Comparison of ENCODE assay signal across 11 mouse cellular contexts in genomic region chr5:139358653-139359052, GRCm38 (mm10). TPM values are rescaled to one million over a fixed set of nuclear protein-coding genes. Genes with fewer than 3 reads are reported as not detected.
A peak's percentile ranks its signal among the peaks of the same experiment; 100 is the strongest.
DNase-seq lines count a peak whose midpoint lies in the region; ATAC-seq lines count a peak whose summit lies in the region.
"Had no signal": no experiment of that assay in that cellular context is flagged by ENCODE, and none has a peak within 500 bp of the region (broad histone marks: within the 10 kb centered on the region; RNA-seq: fewer than 3 reads in every experiment).

No protein-coding gene starts in this region.

- peak; percentile 38 to 61 for DNase-seq in adrenal gland, postnatal 36 days
- no peak for DNase-seq in adrenal gland, postnatal 25 days
- DNase-seq in liver = peak; percentile 52
- DNase-seq in liver, embryonic 11.5 days (ENCODE audit: low spot score) = no peak
- peak; percentile 50 for DNase-seq in embryo, embryonic 11 days
- peak; percentile 76 to 83 for DNase-seq in kidney, postnatal 25 days
- peak; percentile 72 for DNase-seq in testis, postnatal 10 days (ENCODE audit: low spot score)

- H3K4me2 ChIP-seq in liver, embryonic 11.5 days = no peak overlapping the region
- H3K4me2 ChIP-seq: heart, embryonic 15.5 days; neural tube, embryonic 13.5 days had no signal

- no peaks in the 10 kb centered on the region for H3K9me3 ChIP-seq in liver, embryonic 11.5 days (ENCODE audit: control insufficient read depth, low read length)
- H3K9me3 ChIP-seq: heart, embryonic 15.5 days; neural tube, embryonic 13.5 days had no signal

- no peaks in the 10 kb centered on the region for H3K36me3 ChIP-seq in liver, embryonic 11.5 days (ENCODE audit: control insufficient read depth, insufficient read depth, low read length)
- H3K36me3 ChIP-seq: heart, embryonic 15.5 days; neural tube, embryonic 13.5 days had no signal

- H3K9ac ChIP-seq in liver, embryonic 11.5 days (ENCODE audit: low read depth, low read length) = no peak overlapping the region
- H3K9ac ChIP-seq: heart, embryonic 15.5 days; neural tube, embryonic 13.5 days had no signal

- WGBS in liver, embryonic 11.5 days = 76% methylated on average over 2 of the region's 2 CpGs

- no peaks in the 10 kb centered on the region for H3K27me3 ChIP-seq in liver, embryonic 11.5 days (replicated peaks; ENCODE audit: control insufficient read depth, insufficient read depth, low read length)
- H3K27me3 ChIP-seq: neural tube, embryonic 13.5 days had no signal

- H3K4me1 ChIP-seq in liver, embryonic 11.5 days (replicated peaks; ENCODE audit: control insufficient read depth, insufficient read depth, low read length) = peaks cover 1% of the 10 kb centered on the region; the same call in 1 of the 2 replicates

- no peak overlapping the region for H3K27ac ChIP-seq in liver, embryonic 11.5 days (ENCODE audit: low read depth, low read length)
- H3K27ac ChIP-seq: heart, embryonic 15.5 days; neural tube, embryonic 13.5 days had no signal

- ATAC-seq in liver, embryonic 11.5 days (replicated peaks; ENCODE audit: low FRiP score) = no peak
- no peak for ATAC-seq in monocyte, adult 5-6 weeks (replicated peaks; ENCODE audit: insufficient number of reproducible peaks, low FRiP score, low TSS enrichment, poor library complexity, severe bottlenecking)

- no peak overlapping the region for H3K4me3 ChIP-seq in liver, embryonic 11.5 days (ENCODE audit: low read depth, low read length)
- H3K4me3 ChIP-seq: heart, embryonic 15.5 days; neural tube, embryonic 13.5 days had no signal

RNA-seq across cellular contexts. Expression of gene Cyp2w1, which starts 6.2 kb away (rescaled TPM):
- not detected for total RNA-seq in adrenal gland, postnatal 36 days (2021)
- not detected in 2 replicates for total RNA-seq in adrenal gland, postnatal 25 days (2021)
- not detected in 2 replicates for polyA plus RNA-seq in liver, embryonic 11.5 days (2014; fragmentation: Nextera tagmentation; extraction: Ambion mirVana)
- total RNA-seq in monocyte, adult 5-6 weeks (2017) = not detected in 3 replicates
- total RNA-seq: ES-E14 had no signal
- polyA plus RNA-seq: heart, embryonic 15.5 days; neural tube, embryonic 13.5 days had no signal

RNA-seq across cellular contexts. Expression of gene Cox19, which starts 7.4 kb away (rescaled TPM):
- total RNA-seq in adrenal gland, postnatal 36 days (2021) = 10 to 100 TPM; 71.0 to 87.5 TPM
- 61.7 and 66.5 TPM in 2 replicates for total RNA-seq in adrenal gland, postnatal 25 days (2021)
- 98.1 and 103 TPM in 2 replicates for polyA plus RNA-seq in liver, embryonic 11.5 days (2014; fragmentation: Nextera tagmentation; extraction: Ambion mirVana)
- 9.5 to 46.4 TPM (median 15.2 TPM) in 3 replicates for total RNA-seq in monocyte, adult 5-6 weeks (2017)

RNA-seq across cellular contexts. Expression of gene Gpr146, which starts 18.8 kb away (rescaled TPM):
- 10 to 100 TPM; 15.2 to 17.9 TPM for total RNA-seq in adrenal gland, postnatal 36 days (2021)
- total RNA-seq in adrenal gland, postnatal 25 days (2021) = 13.1 and 16.0 TPM in 2 replicates
- polyA plus RNA-seq in liver, embryonic 11.5 days (2014; fragmentation: Nextera tagmentation; extraction: Ambion mirVana) = 13.4 and 15.1 TPM in 2 replicates
- 6.9 to 10.8 TPM (median 9.8 TPM) in 3 replicates for total RNA-seq in monocyte, adult 5-6 weeks (2017)

RNA-seq across cellular contexts. Expression of gene Adap1, which starts 33.2 kb away (rescaled TPM):
- total RNA-seq in adrenal gland, postnatal 36 days (2021) = 1 to 10 TPM; 5.0 to 8.5 TPM
- total RNA-seq in adrenal gland, postnatal 25 days (2021) = 2.4 and 4.3 TPM in 2 replicates
- 7.2 and 8.1 TPM in 2 replicates for polyA plus RNA-seq in liver, embryonic 11.5 days (2014; fragmentation: Nextera tagmentation; extraction: Ambion mirVana)
- total RNA-seq in monocyte, adult 5-6 weeks (2017) = 67.3 to 90.2 TPM (median 72.6 TPM) in 3 replicates

RNA-seq across cellular contexts. Expression of gene C130050O18Rik, which starts 46.4 kb away (rescaled TPM):
- total RNA-seq in adrenal gland, postnatal 36 days (2021) = under 1 TPM; 0.49 to 0.79 TPM
- total RNA-seq in adrenal gland, postnatal 25 days (2021) = 0.49 and 0.57 TPM in 2 replicates
- polyA plus RNA-seq in liver, embryonic 11.5 days (2014; fragmentation: Nextera tagmentation; extraction: Ambion mirVana) = 1.5 and 1.6 TPM in 2 replicates
- total RNA-seq in monocyte, adult 5-6 weeks (2017) = 28.4 to 51.7 TPM (median 32.7 TPM) in 3 replicates

Comparison
In these comparisons a context has a peak if more than half of its experiments do, and no peak if none do; other contexts are left out.
1. DNase-seq: peak in adrenal gland, postnatal 36 days (2 of 2), liver (single experiment), embryo, embryonic 11 days (single experiment), kidney, postnatal 25 days (2 of 2) and testis, postnatal 10 days (single experiment); none in adrenal gland, postnatal 25 days (single experiment) and liver, embryonic 11.5 days (single experiment).